Mouse (Mus musculus) heart, embryonic 16.5 days (tissue): Measurements from ENCODE around the gene Filip1. TPM values are rescaled to one million over a fixed set of nuclear protein-coding genes. Genes with fewer than 3 reads are reported as not detected.

Experiments
- ATAC-seq: fragments of 200-750 bp; cut with Nextera tagmentation; replicated peaks from 2 replicates; pipeline ENCODE4 v1.8.0; 2017; ENCODE audit warnings: moderate number of reproducible peaks; ENCODE audit not compliant: insufficient read depth, low FRiP score; ENCODE audit errors: extremely low read depth
- H3K27ac ChIP-seq: fragments of 300-500 bp; sonication (generic); 2 replicates; pipeline ENCODE4 v1.5.1; 2014; ENCODE audit warnings: mild to moderate bottlenecking, low read length, control low read depth, moderate library complexity
- H3K27me3 ChIP-seq: fragments of 300-500 bp; sonication (generic); 2 replicates; pipeline ENCODE4 v1.6.1; 2014; ENCODE audit warnings: low read length, mixed read lengths; ENCODE audit not compliant: control insufficient read depth, insufficient read depth
- H3K36me3 ChIP-seq: fragments of 300-500 bp; sonication (generic); 2 replicates; pipeline ENCODE4 v1.6.1; 2014; ENCODE audit not compliant: control insufficient read depth, insufficient read depth
- H3K4me1 ChIP-seq: fragments of 300-500 bp; sonication (generic); 2 replicates; pipeline ENCODE4 v1.6.1; 2014; ENCODE audit warnings: low read length, mixed read lengths; ENCODE audit not compliant: control insufficient read depth, insufficient read depth
- H3K4me2 ChIP-seq: fragments of 300-500 bp; sonication (generic); 2 replicates; pipeline ENCODE4 v1.6.1; 2014; ENCODE audit warnings: low read depth, mild to moderate bottlenecking, control low read depth, low read length
- H3K4me3 ChIP-seq: fragments of 300-500 bp; sonication (generic); 2 replicates; pipeline ENCODE4 v1.5.1; 2014; ENCODE audit warnings: mild to moderate bottlenecking, control low read depth, low read length
- H3K9ac ChIP-seq: fragments of 300-500 bp; sonication (generic); 2 replicates; pipeline ENCODE4 v1.6.1; 2014; ENCODE audit warnings: low read length, control low read depth
- H3K9me3 ChIP-seq: fragments of 300-500 bp; sonication (generic); replicated peaks from 2 replicates; pipeline ENCODE4 v1.6.1; 2016; ENCODE audit warnings: low read length; ENCODE audit not compliant: control insufficient read depth
- WGBS: fragments of 180-500 bp; shearing (Covaris S2); extraction: QIAGEN DNeasy Blood & Tissue Kit; methylation state at CpG from one replicate; pipeline ENCODE4 v1.1.7; 2014; 5-methylcytosine and 5-hydroxymethylcytosine counted together
- polyA plus RNA-seq: library from polyadenylated mRNA; unstranded; fragments of >200 nt; fragmentation: Nextera tagmentation; extraction: Ambion mirVana; gene quantifications from 2 replicates; pipeline ENCODE4 v1.2.1, GENCODE M21; 2015

Filip1 gene
- polyA plus RNA-seq, 1 experiment from 2014 or later = 32.1 TPM

- Histone ChIP-seq H3K4me2 (no peak overlapping the region), H3K4me1 (peaks cover 20% of the 10 kb centered on the region), H3K36me3 (no peaks in the 10 kb centered on the region), H3K27me3 (no peaks in the 10 kb centered on the region), H3K9ac (no peak overlapping the region), H3K4me3 (no peak overlapping the region), H3K27ac (no peak overlapping the region), H3K9me3 (no peaks in the 10 kb centered on the region)
- ATAC-seq = no peak
- 73% methylated on average over 4 of the region's 4 CpGs for WGBS
Measured at GRCm38 (mm10) chr9:79890488-79890887, 122.2 kb downstream of the Filip1 start.

GRCm38 (mm10) chr9:79889132-79889531 lies 123.5 kb downstream of the Filip1 start:
- Histone ChIP-seq H3K4me1 (peaks cover 22% of the 10 kb centered on the region), H3K27me3 (no peaks in the 10 kb centered on the region), H3K36me3 (no peaks in the 10 kb centered on the region), H3K4me2 (no peak overlapping the region), H3K4me3 (no peak overlapping the region), H3K9me3 (no peaks in the 10 kb centered on the region), H3K9ac (no peak overlapping the region), H3K27ac (no peak overlapping the region)
- WGBS = 92% methylated on average over 6 of the region's 6 CpGs
- ATAC-seq = no peak

DNA sequence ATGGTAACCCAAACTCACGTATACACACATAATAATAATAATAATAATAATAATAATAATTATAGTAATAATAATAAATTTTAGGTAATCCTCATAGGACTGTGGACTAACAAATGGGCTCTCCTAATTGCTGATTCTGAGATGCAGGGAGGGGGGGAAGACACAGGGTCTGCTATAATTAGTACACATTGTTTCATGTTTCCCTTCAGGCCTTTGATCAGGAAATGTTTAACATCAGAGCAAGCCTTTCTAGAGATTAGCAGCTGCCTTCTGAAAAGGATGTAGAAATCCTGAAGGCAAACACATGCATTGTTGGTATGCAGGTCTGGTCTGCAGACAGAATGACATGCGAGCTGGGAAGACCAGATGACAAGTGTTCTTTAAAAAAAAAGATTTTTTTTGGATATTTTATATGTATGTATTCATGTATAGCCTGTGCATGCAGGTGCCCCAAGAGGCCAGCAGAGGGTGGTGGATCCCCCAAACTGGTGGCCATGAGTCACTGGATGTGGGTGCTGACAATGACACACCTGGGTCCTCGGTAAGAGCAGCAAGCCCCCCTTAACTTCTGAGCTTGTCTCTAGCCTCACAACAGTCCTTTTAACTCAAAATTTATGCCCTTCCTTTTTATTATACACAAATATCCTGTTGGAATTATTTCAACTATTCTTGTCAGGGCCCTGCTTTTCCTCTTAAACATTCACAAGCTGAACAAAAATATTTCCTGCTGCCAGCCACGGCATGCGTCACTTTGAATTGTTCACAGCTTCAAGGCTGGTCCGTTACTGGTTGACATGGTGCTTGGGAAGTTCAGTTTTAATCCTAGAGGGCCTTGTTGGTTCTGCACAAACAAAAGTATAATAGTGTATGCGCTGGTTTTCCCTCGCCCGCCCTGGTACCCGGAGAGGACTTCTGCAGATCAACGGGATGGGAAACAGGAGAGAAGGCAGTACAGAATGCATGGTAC lies 127.1 kb downstream of the Filip1 start:
- Histone ChIP-seq H3K36me3 (no peaks in the 10 kb centered on the region), H3K9ac (no peak overlapping the region), H3K4me2 (no peak overlapping the region), H3K4me3 (no peak overlapping the region), H3K4me1 (peaks cover 18% of the 10 kb centered on the region), H3K9me3 (no peaks in the 10 kb centered on the region), H3K27ac (peak overlapping the region; percentile 67), H3K27me3 (no peaks in the 10 kb centered on the region)
- WGBS = 50% methylated on average over 11 of the region's 11 CpGs
- no peak for ATAC-seq

- WGBS = 79% methylated on average over 2 of the region's 2 CpGs
- Histone ChIP-seq H3K27ac (no peak overlapping the region), H3K27me3 (no peaks in the 10 kb centered on the region), H3K4me3 (no peak overlapping the region), H3K9ac (no peak overlapping the region), H3K4me2 (no peak overlapping the region), H3K4me1 (peaks cover 21% of the 10 kb centered on the region), H3K36me3 (no peaks in the 10 kb centered on the region), H3K9me3 (no peaks in the 10 kb centered on the region)
- no peak for ATAC-seq
Measured at GRCm38 (mm10) chr9:79883139-79883538, 129.5 kb downstream of the Filip1 start.

DNA sequence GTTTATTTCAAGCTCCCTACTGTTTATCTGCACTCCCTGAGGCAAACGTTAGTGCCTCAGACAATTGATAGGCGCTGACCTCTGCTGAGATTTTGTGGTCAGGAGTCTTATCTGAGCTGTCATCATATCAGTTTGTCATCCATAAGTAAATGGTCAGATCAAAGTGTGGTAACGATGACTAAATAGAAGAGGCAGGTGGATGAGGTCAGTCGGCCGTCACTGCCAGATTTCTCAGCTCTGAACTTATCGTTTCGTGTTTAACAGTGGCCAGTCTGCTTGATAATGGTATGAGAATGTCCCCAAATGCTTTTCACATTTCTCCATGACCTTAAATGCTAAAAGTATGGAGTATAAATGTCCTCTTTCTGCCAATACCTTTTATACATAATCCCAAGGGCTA lies 132.6 kb downstream of the Filip1 start:
- H3K4me1 ChIP-seq = peaks cover 32% of the 10 kb centered on the region
- no peaks in the 10 kb centered on the region for H3K9me3 ChIP-seq
- no peaks in the 10 kb centered on the region for H3K27me3 ChIP-seq
- 29% methylated on average over 7 of the region's 7 CpGs for WGBS
- H3K4me2 ChIP-seq = no peak overlapping the region
- no peaks in the 10 kb centered on the region for H3K36me3 ChIP-seq
- H3K4me3 ChIP-seq = no peak overlapping the region
- ATAC-seq = no peak
- no peak overlapping the region for H3K27ac ChIP-seq
- no peak overlapping the region for H3K9ac ChIP-seq

- Histone ChIP-seq H3K4me2 (peak overlapping the region; percentile 52), H3K4me1 (peaks cover 32% of the 10 kb centered on the region), H3K27me3 (no peaks in the 10 kb centered on the region), H3K9ac (peak overlapping the region; percentile 45; the same call in 1 of the 2 replicates), H3K4me3 (peak overlapping the region; percentile 2; the same call in 1 of the 2 replicates), H3K36me3 (no peaks in the 10 kb centered on the region), H3K9me3 (no peaks in the 10 kb centered on the region), H3K27ac (peak overlapping the region; percentile 71)
- ATAC-seq = no peak
- 38% methylated on average over 20 of the region's 20 CpGs for WGBS
Measured at GRCm38 (mm10) chr9:79875522-79876131, 137.0 kb downstream of the Filip1 start.

DNA sequence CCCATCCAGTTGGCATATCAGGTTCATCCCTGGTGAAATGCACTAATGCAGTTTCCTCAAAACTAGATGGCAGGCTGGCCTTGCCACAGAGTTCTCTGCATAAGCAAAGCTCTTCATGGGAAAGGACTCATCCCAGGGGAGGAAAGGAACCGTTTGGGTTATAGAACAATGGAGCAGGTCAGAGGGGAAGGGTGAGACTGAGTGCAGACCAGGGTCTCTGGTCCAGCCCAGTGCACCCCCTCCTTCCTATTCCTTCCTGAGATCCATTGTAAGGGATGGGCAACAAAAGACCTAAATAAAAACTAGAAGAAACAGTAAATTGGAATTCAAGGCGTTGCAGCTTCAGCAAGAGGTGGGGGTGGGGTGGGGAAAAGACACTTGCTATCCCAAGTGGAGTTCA lies 140.1 kb downstream of the Filip1 start:
- no peak overlapping the region for H3K9ac ChIP-seq
- H3K4me2 ChIP-seq = no peak overlapping the region
- no peaks in the 10 kb centered on the region for H3K9me3 ChIP-seq
- H3K27ac ChIP-seq = peak overlapping the region; percentile 21
- H3K36me3 ChIP-seq = no peaks in the 10 kb centered on the region
- 50% methylated on average over 2 of the region's 2 CpGs for WGBS
- 0 out of 2 replicates have a peak, but pooled peaks have one; percentile 53 for ATAC-seq
- peaks cover 32% of the 10 kb centered on the region for H3K4me1 ChIP-seq
- H3K4me3 ChIP-seq = no peak overlapping the region
- H3K27me3 ChIP-seq = no peaks in the 10 kb centered on the region

- no peaks in the 10 kb centered on the region for H3K9me3 ChIP-seq
- H3K4me2 ChIP-seq = no peak overlapping the region
- WGBS = 70% methylated on average over 5 of the region's 5 CpGs
- H3K9ac ChIP-seq = no peak overlapping the region
- peaks cover 14% of the 10 kb centered on the region for H3K4me1 ChIP-seq
- no peak for ATAC-seq
- no peaks in the 10 kb centered on the region for H3K27me3 ChIP-seq
- H3K27ac ChIP-seq = no peak overlapping the region
- H3K4me3 ChIP-seq = no peak overlapping the region
- no peaks in the 10 kb centered on the region for H3K36me3 ChIP-seq
Measured at GRCm38 (mm10) chr9:79869512-79869911, 143.1 kb downstream of the Filip1 start.

DNA sequence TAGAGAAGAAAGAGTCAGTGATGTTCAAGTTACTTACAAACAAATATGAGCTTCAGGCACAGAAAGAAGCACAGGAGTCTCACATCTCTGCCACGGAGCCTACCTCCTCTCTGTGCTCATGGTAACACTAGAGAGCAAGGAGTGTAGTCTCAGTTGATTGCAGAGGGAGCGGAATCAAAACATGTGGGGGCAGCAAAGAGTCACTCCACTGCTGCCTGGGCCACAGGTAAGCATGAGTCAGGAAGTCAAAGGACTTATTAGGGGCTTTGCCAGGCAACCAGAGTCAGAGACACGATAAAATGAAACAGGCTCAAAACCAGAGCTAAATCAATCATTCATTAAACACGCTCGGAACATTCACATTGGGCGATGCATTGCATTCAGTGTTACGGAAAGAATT lies 146.7 kb downstream of the Filip1 start:
- H3K36me3 ChIP-seq = no peaks in the 10 kb centered on the region
- no peaks in the 10 kb centered on the region for H3K27me3 ChIP-seq
- H3K9me3 ChIP-seq = no peaks in the 10 kb centered on the region
- peaks cover 4% of the 10 kb centered on the region for H3K4me1 ChIP-seq
- H3K27ac ChIP-seq = no peak overlapping the region
- no peak for ATAC-seq
- 78% methylated on average over 7 of the region's 7 CpGs for WGBS
- no peak overlapping the region for H3K9ac ChIP-seq
- no peak overlapping the region for H3K4me3 ChIP-seq
- no peak overlapping the region for H3K4me2 ChIP-seq
